Mouse (Mus musculus) CH12.LX (cell line): ENCODE results near the gene Gipc2. TPM values are rescaled to one million over a fixed set of nuclear protein-coding genes. Genes with fewer than 3 reads are reported as not detected.

ENCODE experiments used
- DNase-seq: peaks from one replicate; pipeline ENCODE4 v3.0.0-alpha.2; 2013; ENCODE audit errors: extremely low read depth
- H3K27ac ChIP-seq: 2 replicates; pipeline ENCODE4 v1.5.1; 2012; ENCODE audit warnings: low read depth, mild to moderate bottlenecking, control low read depth, moderate library complexity; ENCODE audit not compliant: insufficient read depth
- H3K27me3 ChIP-seq: replicated peaks from 2 replicates; pipeline ENCODE3; 2012; ENCODE audit warnings: inconsistent platforms
- H3K36me3 ChIP-seq, 2 experiments: replicated peaks in 1 of 2; 2 replicates each; pipeline versions ENCODE3 to v1.6.1; 2012; ENCODE audit warnings: inconsistent platforms in 1 of 2, low read length in 1 of 2, mild to moderate bottlenecking in 1 of 2, mixed read lengths in 1 of 2, moderate library complexity in 1 of 2; ENCODE audit not compliant: control insufficient read depth in 1 of 2, insufficient read depth in 1 of 2
- H3K4me1 ChIP-seq, 2 experiments: 2 replicates each; pipeline ENCODE4 v1.6.1; 2012; ENCODE audit warnings: inconsistent platforms in 1 of 2, moderate library complexity in 1 of 2; ENCODE audit not compliant: insufficient read depth in 2 of 2, control insufficient read depth in 1 of 2
- H3K4me2 ChIP-seq: 2 replicates; pipeline ENCODE4 v1.6.1; 2012; ENCODE audit warnings: low read depth, mild to moderate bottlenecking, control low read depth; ENCODE audit not compliant: poor library complexity, insufficient read depth, severe bottlenecking
- H3K4me3 ChIP-seq, 3 experiments: fragments of 150-350 bp in 1 of 3; sonication (generic) in 1 of 3; replicated peaks in 1 of 3; 2 replicates each; pipeline versions ENCODE3 to v1.5.1; 2011 to 2012; ENCODE audit warnings: low read depth in 2 of 3, low read length in 2 of 3, mild to moderate bottlenecking in 2 of 3, moderate library complexity in 2 of 3, control low read depth in 1 of 3, improper control_type of control experiment in 1 of 3, inconsistent platforms in 1 of 3, mixed read lengths in 1 of 3; ENCODE audit not compliant: poor library complexity in 1 of 3
- H3K79me2 ChIP-seq: replicated peaks from 2 replicates; pipeline ENCODE4 v1.6.1; 2012; ENCODE audit warnings: mild to moderate bottlenecking, moderate library complexity; ENCODE audit not compliant: control insufficient read depth, poor library complexity, insufficient read depth, severe bottlenecking; ENCODE audit errors: extremely low read depth
- H3K9ac ChIP-seq: 2 replicates; pipeline ENCODE4 v1.6.1; 2012; ENCODE audit warnings: low read depth, mild to moderate bottlenecking, control low read depth, moderate library complexity; ENCODE audit not compliant: insufficient read depth
- H3K9me3 ChIP-seq: replicated peaks from 2 replicates; pipeline ENCODE3; 2012; ENCODE audit warnings: low read length, inconsistent platforms, mixed read lengths
- BHLHE40 ChIP-seq: IDR thresholded peaks from 2 replicates; pipeline ENCODE4 v1.6.1; 2011; ENCODE audit warnings: mild to moderate bottlenecking, low read depth, low read length, improper control_type of control experiment
- CHD1 ChIP-seq: IDR thresholded peaks from 2 replicates; pipeline ENCODE4 v1.6.1; 2012; ENCODE audit warnings: low read depth, low read length, improper control_type of control experiment, inconsistent platforms
- CHD2 ChIP-seq: IDR thresholded peaks from 2 replicates; pipeline ENCODE4 v1.6.1; 2011; ENCODE audit warnings: low read length, improper control_type of control experiment
- CTCF ChIP-seq, 2 experiments: IDR thresholded peaks in 1 of 2; conservative IDR thresholded peaks in 1 of 2; 2 replicates each; pipeline ENCODE4 v1.5.1; 2011 to 2012; ENCODE audit warnings: low read depth in 2 of 2, low read length in 2 of 2, improper control_type of control experiment in 1 of 2, inconsistent platforms in 1 of 2, mild to moderate bottlenecking in 1 of 2, moderate library complexity in 1 of 2
- E2F4 ChIP-seq: IDR thresholded peaks from 2 replicates; pipeline ENCODE4 v1.6.1; 2011; ENCODE audit warnings: low read depth, low read length, improper control_type of control experiment; ENCODE audit not compliant: insufficient replicate concordance
- ELF1 ChIP-seq: IDR thresholded peaks from 2 replicates; pipeline ENCODE4 v1.6.1; 2014; ENCODE audit warnings: low read depth, mild to moderate bottlenecking, inconsistent platforms, low read length, improper control_type of control experiment
- EP300 ChIP-seq: IDR thresholded peaks from 2 replicates; pipeline ENCODE4 v1.6.1; 2011; ENCODE audit warnings: low read length, improper control_type of control experiment
- ETS1 ChIP-seq: conservative IDR thresholded peaks from 2 replicates; pipeline ENCODE4 v1.6.1; 2012; ENCODE audit warnings: low read depth, mild to moderate bottlenecking, inconsistent platforms, low read length, improper control_type of control experiment, moderate library complexity
- GABPA ChIP-seq: IDR thresholded peaks from 2 replicates; pipeline ENCODE4 v1.6.1; 2012; ENCODE audit warnings: low read depth, low read length, improper control_type of control experiment, inconsistent platforms; ENCODE audit not compliant: insufficient replicate concordance
- HCFC1 ChIP-seq: IDR thresholded peaks from 2 replicates; pipeline ENCODE4 v1.6.1; 2012; ENCODE audit warnings: low read depth, mild to moderate bottlenecking, inconsistent platforms, low read length, improper control_type of control experiment
- IRF4 ChIP-seq: IDR thresholded peaks from 2 replicates; pipeline ENCODE4 v1.6.1; 2014; ENCODE audit warnings: low read depth, mild to moderate bottlenecking, inconsistent platforms, low read length, improper control_type of control experiment
- JUN ChIP-seq: IDR thresholded peaks from 2 replicates; pipeline ENCODE4 v1.6.1; 2011; ENCODE audit warnings: low read depth, mild to moderate bottlenecking, low read length, improper control_type of control experiment, moderate library complexity; ENCODE audit not compliant: insufficient read depth
- JUND ChIP-seq: conservative IDR thresholded peaks from 2 replicates; pipeline ENCODE4 v1.6.1; 2011; ENCODE audit warnings: low read depth, low read length, improper control_type of control experiment
- KAT2A ChIP-seq: IDR thresholded peaks from 2 replicates; pipeline ENCODE4 v1.6.1; 2012; ENCODE audit warnings: low read length, improper control_type of control experiment, inconsistent platforms; ENCODE audit not compliant: insufficient replicate concordance
- MAFK ChIP-seq: IDR thresholded peaks from 2 replicates; pipeline ENCODE4 v1.6.1; 2011; ENCODE audit warnings: low read length, improper control_type of control experiment; ENCODE audit not compliant: insufficient replicate concordance
- MAX ChIP-seq: IDR thresholded peaks from 2 replicates; pipeline ENCODE4 v1.6.1; 2011; ENCODE audit warnings: low read length, improper control_type of control experiment
- MAZ ChIP-seq: IDR thresholded peaks from 2 replicates; pipeline ENCODE4 v1.6.1; 2012; ENCODE audit warnings: low read depth, mild to moderate bottlenecking, inconsistent platforms, low read length, improper control_type of control experiment, moderate library complexity
- MEF2A ChIP-seq: IDR thresholded peaks from 2 replicates; pipeline ENCODE4 v1.6.1; 2014; ENCODE audit warnings: low read depth, mild to moderate bottlenecking, inconsistent platforms, low read length, improper control_type of control experiment, borderline replicate concordance
- MXI1 ChIP-seq: IDR thresholded peaks from 2 replicates; pipeline ENCODE4 v1.6.1; 2011; ENCODE audit warnings: mild to moderate bottlenecking, low read depth, low read length, improper control_type of control experiment
- MYC ChIP-seq: IDR thresholded peaks from 2 replicates; pipeline ENCODE4 v1.6.1; 2011; ENCODE audit warnings: low read depth, mild to moderate bottlenecking, improper control_type of control experiment, low read length
- NELFE ChIP-seq: IDR thresholded peaks from 2 replicates; pipeline ENCODE4 v1.6.1; 2011; ENCODE audit warnings: low read depth, low read length, improper control_type of control experiment
- NRF1 ChIP-seq: IDR thresholded peaks from 2 replicates; pipeline ENCODE4 v1.6.1; 2014; ENCODE audit warnings: low read depth, mild to moderate bottlenecking, inconsistent platforms, low read length, improper control_type of control experiment, moderate library complexity
- PAX5 ChIP-seq: IDR thresholded peaks from 2 replicates; pipeline ENCODE4 v1.6.1; 2012; ENCODE audit warnings: low read length, inconsistent platforms, mixed read lengths
- POLR2A ChIP-seq: IDR thresholded peaks from 2 replicates; pipeline ENCODE4 v1.6.1; 2011; ENCODE audit warnings: low read depth, mild to moderate bottlenecking, improper control_type of control experiment, low read length
- POLR2AphosphoS2 ChIP-seq: IDR thresholded peaks from 2 replicates; pipeline ENCODE4 v1.6.1; 2011; ENCODE audit warnings: low read depth, low read length, improper control_type of control experiment
- RAD21 ChIP-seq: IDR thresholded peaks from 2 replicates; pipeline ENCODE4 v1.6.1; 2011; ENCODE audit warnings: low read depth, mild to moderate bottlenecking, low read length, improper control_type of control experiment, moderate library complexity
- RCOR1 ChIP-seq: conservative IDR thresholded peaks from 2 replicates; pipeline ENCODE4 v1.6.1; 2012; ENCODE audit warnings: low read depth, mild to moderate bottlenecking, inconsistent platforms, low read length, improper control_type of control experiment
- SIN3A ChIP-seq: IDR thresholded peaks from 2 replicates; pipeline ENCODE4 v1.6.1; 2012; ENCODE audit warnings: low read length, improper control_type of control experiment, inconsistent platforms
- SMC3 ChIP-seq: IDR thresholded peaks from 2 replicates; pipeline ENCODE4 v1.6.1; 2011; ENCODE audit warnings: low read depth, low read length, improper control_type of control experiment
- TBP ChIP-seq: conservative IDR thresholded peaks from 2 replicates; pipeline ENCODE4 v1.6.1; 2011; ENCODE audit warnings: low read depth, low read length, improper control_type of control experiment
- TCF12 ChIP-seq: IDR thresholded peaks from 2 replicates; pipeline ENCODE4 v1.6.1; 2014; ENCODE audit warnings: low read depth, mild to moderate bottlenecking, inconsistent platforms, low read length, improper control_type of control experiment
- UBTF ChIP-seq: IDR thresholded peaks from 2 replicates; pipeline ENCODE4 v1.6.1; 2012; ENCODE audit warnings: low read depth, mild to moderate bottlenecking, inconsistent platforms, low read length, improper control_type of control experiment, moderate library complexity
- USF1 ChIP-seq: IDR thresholded peaks from 2 replicates; pipeline ENCODE4 v1.6.1; 2014; ENCODE audit warnings: low read depth, mild to moderate bottlenecking, inconsistent platforms, low read length, improper control_type of control experiment
- USF2 ChIP-seq: conservative IDR thresholded peaks from 2 replicates; pipeline ENCODE4 v1.6.1; 2011; ENCODE audit warnings: low read depth, low read length, improper control_type of control experiment
- ZC3H11A ChIP-seq: IDR thresholded peaks from 2 replicates; pipeline ENCODE4 v1.6.1; 2012; ENCODE audit warnings: low read depth, mild to moderate bottlenecking, inconsistent platforms, low read length, improper control_type of control experiment
- ZKSCAN1 ChIP-seq: IDR thresholded peaks from 2 replicates; pipeline ENCODE4 v1.6.1; 2012; ENCODE audit warnings: low read depth, inconsistent platforms, low read length, improper control_type of control experiment, borderline replicate concordance
- ZMIZ1 ChIP-seq: IDR thresholded peaks from 2 replicates; pipeline ENCODE4 v1.6.1; 2012; ENCODE audit warnings: low read depth, mild to moderate bottlenecking, inconsistent platforms, low read length, improper control_type of control experiment
- ZNF384 ChIP-seq: IDR thresholded peaks from 2 replicates; pipeline ENCODE4 v1.6.1; 2012; ENCODE audit warnings: low read depth, low read length, improper control_type of control experiment, inconsistent platforms
- dilution Hi-C: fragments of 300-500 bp; cut with MboI; formaldehyde crosslinking; loops from 2 replicates; pipeline ENCODE4 v1.14.3; 2020; ENCODE audit warnings: low sequenced_read_pairs; ENCODE audit not compliant: extremely low pct_unique_long_range_greater_than_20kb, extremely low pct_ligation_motif_present
- in situ Hi-C: fragments of 300-500 bp; cut with MboI; formaldehyde crosslinking; loops from 3 replicates; pipeline ENCODE4 v1.14.3; 2019; ENCODE audit warnings: low sequenced_read_pairs, low pct_ligation_motif_present, low pct_unique_long_range_greater_than_20kb, mixed read lengths
- polyA plus RNA-seq: library from polyadenylated mRNA; unstranded; fragments of >175 nt; gene quantifications from 2 replicates; pipeline ENCODE4 v1.2.1, GENCODE M21; 2012; ENCODE audit warnings: low read depth; ENCODE audit not compliant: insufficient read length
- total RNA-seq, 2 experiments: library from RNA; depleted of rRNA; stranded (reverse); fragments of 300-350 nt in 1 of 2; fragments of >200 nt in 1 of 2; gene quantifications; 2 replicates each; pipeline ENCODE4 v1.2.3; 2012 to 2014

Gene Gipc2
- total and polyA plus RNA-seq, 3 experiments = 0.24 to 1.2 (median 0.38) TPM

- peak; percentile 46; the same call in 1 of the 2 replicates for TF ChIP-seq ETS1
- peak; percentile 48; the same call in 1 of the 2 replicates for TF ChIP-seq MAX
- peak; percentile 87; the same call in 1 of the 2 replicates for TF ChIP-seq POLR2AphosphoS2
- TF ChIP-seq NELFE = peak; percentile 97
- TF ChIP-seq USF1 = no peak
- 0 out of 2 replicates have a peak, but pooled peaks have one; percentile 6 for TF ChIP-seq ZNF384
- TF ChIP-seq RAD21 = no peak
- peak; percentile 63 for TF ChIP-seq IRF4
- peak; percentile 66 for TF ChIP-seq HCFC1
- TF ChIP-seq CTCF (conservative IDR thresholded peaks at IDR 0.05 in 1 of 2, IDR thresholded peaks at IDR 0.05 in 1 of 2; ENCODE audit: low read depth in 2 of 2, low read length in 2 of 2) = no peak
- TF ChIP-seq JUN = no peak
- TF ChIP-seq UBTF = no peak
- no peak for TF ChIP-seq ZKSCAN1
- peak; percentile 77 for TF ChIP-seq CHD2
- TF ChIP-seq GABPA = no peak
- TF ChIP-seq TBP = peak; percentile 97
- no peak for TF ChIP-seq ZC3H11A
- no peak for TF ChIP-seq MAFK
- peak; percentile 83; the same call in 1 of the 2 replicates for TF ChIP-seq MAZ
- 0 out of 2 replicates have a peak, but pooled peaks have one; percentile 7 for TF ChIP-seq JUND
- TF ChIP-seq RCOR1 = peak; percentile 67; the same call in 1 of the 2 replicates
- no peak for TF ChIP-seq PAX5
- TF ChIP-seq NRF1 = 0 out of 2 replicates have a peak, but pooled peaks have one; percentile 15
- peak; percentile 87 for TF ChIP-seq CHD1
- TF ChIP-seq MEF2A = 0 out of 2 replicates have a peak, but pooled peaks have one; percentile 12
- peak; percentile 92 for TF ChIP-seq SIN3A
- TF ChIP-seq USF2 = no peak
- no peak for TF ChIP-seq SMC3
- no peak for TF ChIP-seq BHLHE40
- TF ChIP-seq ZMIZ1 = peak; percentile 90
- TF ChIP-seq MYC = no peak
- 0 out of 2 replicates have a peak, but pooled peaks have one; percentile 58 for TF ChIP-seq KAT2A
- TF ChIP-seq TCF12 = peak; percentile 88
- peak; percentile 98 for TF ChIP-seq POLR2A
- peak; percentile 12; the same call in 1 of the 2 replicates for TF ChIP-seq ELF1
- TF ChIP-seq MXI1 = 0 out of 2 replicates have a peak, but pooled peaks have one; percentile 27
- no peak for TF ChIP-seq E2F4
- peak; percentile 23; the same call in 1 of the 2 replicates for TF ChIP-seq EP300
- TF ChIP-seq, all 38 proteins: peak for 23
- H3K9me3 ChIP-seq = no peaks in the 10 kb centered on the region
- peak overlapping the region; percentile 47 for H3K27ac ChIP-seq
- peaks cover 19% of the 10 kb centered on the region for H3K79me2 ChIP-seq
- dilution Hi-C loops (no loop called here), in situ Hi-C loops (loop anchor here (5.0 kb wide), 1 partner anchor 71 kb away; no protein-coding TSS in a partner anchor)
- DNase-seq = peak; percentile 99
- peak overlapping the region; percentile 99 for H3K9ac ChIP-seq
- peaks cover 2% of the 10 kb centered on the region for H3K27me3 ChIP-seq
- peak overlapping the region; percentile 62 to 70 (median 64) for H3K4me3 ChIP-seq
- peaks cover 9 to 44% of the 10 kb centered on the region in 2 experiments for H3K4me1 ChIP-seq
- peak overlapping the region; percentile 91; the same call in 1 of the 2 replicates for H3K4me2 ChIP-seq
- H3K36me3 ChIP-seq = peaks cover 0 to 1% of the 10 kb centered on the region in 2 experiments
Measured at GRCm38 (mm10) chr3:152193635-152194097, 27.6 kb upstream of the Gipc2 start.
